Mouse (Mus musculus) ovary, postnatal 36 days (tissue): ENCODE results near the gene Ccdc154.
"Not testable (repeated sequence)": the region's sequence is repeated elsewhere in the genome, so short reads cannot be mapped to it uniquely, and the experiment has no call there.

Experiments used
- DNase-seq: peaks from one replicate; pipeline ENCODE4 v3.0.0; 2022; ENCODE audit warnings: low spot score, mixed read lengths

Ccdc154 gene

GRCm38 (mm10) chr17:25162161-25162560 is at the start of gene Ccdc154:
Gene Ccdc154 (plus strand): TSS chr17:25162461.
- DNase-seq, result no peak

- no peak for DNase-seq
These were observed 47.2 kb upstream of the Ccdc154 start for GRCm38 (mm10) chr17:25114908-25115645.

GRCm38 (mm10) chr17:25115664-25116432 is 46.4 kb upstream of the Ccdc154 start, which contains the start of gene Telo2:
Gene Telo2 (minus strand): TSS chr17:25115967.
- peak; percentile 93 for DNase-seq

- DNase-seq, result no peak
These were observed 45.0 kb upstream of the Ccdc154 start for GRCm38 (mm10) chr17:25117263-25117662.

GRCm38 (mm10) chr17:25120406-25120805 is 41.9 kb upstream of the Ccdc154 start, which contains the start of gene Ptx4:
Gene Ptx4 (plus strand): TSS chr17:25120760.
- no peak for DNase-seq

GRCm38 (mm10) chr17:25123979-25124378 is 38.3 kb upstream of the Ccdc154 start:
- DNase-seq, result no peak

- not testable (repeated sequence) for DNase-seq
These were observed 36.7 kb upstream of the Ccdc154 start for GRCm38 (mm10) chr17:25125442-25126060.

- DNase-seq, result no peak
These were observed 35.2 kb upstream of the Ccdc154 start for GRCm38 (mm10) chr17:25127079-25127478.

- no peak for DNase-seq
These were observed 34.6 kb upstream of the Ccdc154 start for GRCm38 (mm10) chr17:25127681-25128080.

GRCm38 (mm10) chr17:25130060-25130459 is 32.2 kb upstream of the Ccdc154 start:
- no peak for DNase-seq

- peak; percentile 89 for DNase-seq
These were observed 29.0 kb upstream of the Ccdc154 start, which contains the start of gene Clcn7 for GRCm38 (mm10) chr17:25133275-25133698. Gene Clcn7 (plus strand): TSS chr17:25133391.

GRCm38 (mm10) chr17:25135622-25136021 is 26.6 kb upstream of the Ccdc154 start:
- no peak for DNase-seq

- DNase-seq, result no peak
These were observed 23.5 kb upstream of the Ccdc154 start for GRCm38 (mm10) chr17:25138803-25139202.

GRCm38 (mm10) chr17:25139960-25140359 is 22.3 kb upstream of the Ccdc154 start:
- DNase-seq, result no peak

GRCm38 (mm10) chr17:25163387-25163786 is 1.1 kb downstream of the Ccdc154 start:
- no peak for DNase-seq

GRCm38 (mm10) chr17:25164770-25165169 is 2.5 kb downstream of the Ccdc154 start:
- no peak for DNase-seq

- no peak for DNase-seq
These were observed 3.9 kb downstream of the Ccdc154 start for GRCm38 (mm10) chr17:25165970-25166671.

- no peak for DNase-seq
These were observed 7.4 kb downstream of the Ccdc154 start for GRCm38 (mm10) chr17:25169706-25170105.

- DNase-seq, result no peak
These were observed 10.3 kb downstream of the Ccdc154 start for GRCm38 (mm10) chr17:25172558-25172957.

- no peak for DNase-seq
These were observed 13.2 kb downstream of the Ccdc154 start, which contains the start of gene Gm38655 for GRCm38 (mm10) chr17:25175411-25175810. Gene Gm38655 (minus strand): TSS chr17:25175471.

GRCm38 (mm10) chr17:25183232-25183631 is 21.0 kb downstream of the Ccdc154 start:
- no peak for DNase-seq
